Mouse (Mus musculus): ENCODE data around the gene Satb2.

DNA sequence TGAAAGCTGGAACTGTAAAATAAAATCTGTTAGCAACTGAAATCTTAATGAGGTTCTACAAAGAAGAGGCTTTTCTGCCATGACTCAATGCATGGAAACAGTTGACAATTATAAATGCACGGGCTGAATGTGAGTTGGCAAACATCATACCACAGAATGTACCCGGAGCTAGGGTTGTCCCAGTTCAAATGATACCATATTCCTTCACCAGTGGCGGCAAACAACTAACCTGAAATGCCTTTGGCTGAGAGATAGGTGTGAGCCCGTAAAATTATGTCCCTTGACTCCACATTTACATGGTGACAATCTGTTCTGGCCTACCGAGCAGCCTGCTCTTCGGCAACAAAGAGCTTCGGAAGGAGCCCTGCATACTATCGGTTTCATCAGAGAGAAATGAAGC, 58.0 kb downstream of the Satb2 start:
- TF ChIP-seq CTCF (IDR thresholded peaks at IDR 0.05; ENCODE audit: low read depth) = no peak
- no peak for TF ChIP-seq EP300 (IDR thresholded peaks at IDR 0.05; ENCODE audit: low read depth)

Measured in heart, postnatal 0 days (tissue).